Mouse (Mus musculus): ENCODE data around the gene Gtpbp8. TPM values are rescaled to one million over a fixed set of nuclear protein-coding genes. Genes with fewer than 3 reads are reported as not detected.
A peak's percentile ranks its signal among the peaks of the same experiment; 100 is the strongest.

The Gtpbp8 gene
- 37.8 and 40.2 TPM in 2 replicates for polyA plus RNA-seq (2015; fragmentation: Nextera tagmentation; extraction: Ambion mirVana)

GRCm38 (mm10) chr16:44745866-44746562 is at the start of gene Gtpbp8:
Gene Gtpbp8 (minus strand): TSS chr16:44746363.
- WGBS: under 1% methylated on average over 47 of the region's 47 CpGs
- Histone ChIP-seq H3K27ac (peak within 1 kb of the TSS; percentile 98), H3K36me3 (peaks cover 10% of the 10 kb centered on the region), H3K4me2 (peak within 1 kb of the TSS; percentile 82), H3K9me3 (no peaks in the 10 kb centered on the region), H3K27me3 (no peaks in the 10 kb centered on the region), H3K4me1 (replicated peaks) (peaks cover 16% of the 10 kb centered on the region), H3K4me3 (peak within 1 kb of the TSS; percentile 81), H3K9ac (peak within 1 kb of the TSS; percentile 91)
- ATAC-seq (ENCODE audit: low FRiP score): peak; percentile 98

GRCm38 (mm10) chr16:44794416-44794815 is 48.3 kb upstream of the Gtpbp8 start:
- Histone ChIP-seq H3K4me1 (replicated peaks) (no peaks in the 10 kb centered on the region), H3K4me2 (no peak overlapping the region), H3K4me3 (no peak overlapping the region), H3K27ac (no peak overlapping the region), H3K9me3 (no peaks in the 10 kb centered on the region), H3K27me3 (no peaks in the 10 kb centered on the region), H3K9ac (no peak overlapping the region), H3K36me3 (no peaks in the 10 kb centered on the region)
- no peak for ATAC-seq (ENCODE audit: low FRiP score)

- Histone ChIP-seq H3K9ac (no peak overlapping the region), H3K4me3 (no peak overlapping the region), H3K4me2 (no peak overlapping the region), H3K9me3 (no peaks in the 10 kb centered on the region), H3K27me3 (no peaks in the 10 kb centered on the region), H3K36me3 (no peaks in the 10 kb centered on the region), H3K27ac (no peak overlapping the region), H3K4me1 (replicated peaks) (no peaks in the 10 kb centered on the region)
- ATAC-seq (ENCODE audit: low FRiP score): no peak
- 81% methylated on average over 1 of the region's 1 CpGs for WGBS
These were observed 40.8 kb upstream of the Gtpbp8 start for GRCm38 (mm10) chr16:44786934-44787333.

- Histone ChIP-seq H3K27me3 (no peaks in the 10 kb centered on the region), H3K27ac (no peak overlapping the region), H3K9ac (no peak overlapping the region), H3K4me1 (replicated peaks) (no peaks in the 10 kb centered on the region), H3K36me3 (no peaks in the 10 kb centered on the region), H3K4me3 (no peak overlapping the region), H3K4me2 (no peak overlapping the region), H3K9me3 (no peaks in the 10 kb centered on the region)
- ATAC-seq (ENCODE audit: low FRiP score): no peak
- 64% methylated on average over 4 of the region's 4 CpGs for WGBS
These were observed 34.6 kb upstream of the Gtpbp8 start for GRCm38 (mm10) chr16:44780751-44781150.

- H3K4me1 ChIP-seq (replicated peaks): no peaks in the 10 kb centered on the region
- H3K9ac ChIP-seq: no peak overlapping the region
- H3K27ac ChIP-seq: no peak overlapping the region
- ATAC-seq (ENCODE audit: low FRiP score): no peak
- WGBS: 94% methylated on average over 5 of the region's 5 CpGs
- no peak overlapping the region for H3K4me2 ChIP-seq
- H3K36me3 ChIP-seq: no peaks in the 10 kb centered on the region
- H3K9me3 ChIP-seq: no peaks in the 10 kb centered on the region
- H3K27me3 ChIP-seq: no peaks in the 10 kb centered on the region
- no peak overlapping the region for H3K4me3 ChIP-seq
These were observed 33.3 kb upstream of the Gtpbp8 start for GRCm38 (mm10) chr16:44779494-44779893.

GRCm38 (mm10) chr16:44778538-44779147 is 32.5 kb upstream of the Gtpbp8 start:
- Histone ChIP-seq H3K9ac (no peak overlapping the region), H3K27me3 (no peaks in the 10 kb centered on the region)
- no peak for ATAC-seq (ENCODE audit: low FRiP score)

GRCm38 (mm10) chr16:44774201-44774600 is 28.0 kb upstream of the Gtpbp8 start:
- Histone ChIP-seq H3K36me3 (no peaks in the 10 kb centered on the region), H3K4me1 (replicated peaks) (no peaks in the 10 kb centered on the region), H3K4me2 (no peak overlapping the region), H3K27ac (no peak overlapping the region), H3K9ac (no peak overlapping the region), H3K4me3 (no peak overlapping the region), H3K9me3 (no peaks in the 10 kb centered on the region), H3K27me3 (no peaks in the 10 kb centered on the region)
- ATAC-seq (ENCODE audit: low FRiP score): no peak
- WGBS: 92% methylated on average over 6 of the region's 6 CpGs

More at GRCm38 (mm10) chr16:44778538-44779147, 32.5 kb upstream of the Gtpbp8 start:
- H3K4me1 ChIP-seq (replicated peaks): no peaks in the 10 kb centered on the region
- H3K4me2 ChIP-seq: no peak overlapping the region
- H3K27ac ChIP-seq: no peak overlapping the region
- H3K9me3 ChIP-seq: no peaks in the 10 kb centered on the region
- H3K4me3 ChIP-seq: no peak overlapping the region
- 88% methylated on average over 17 of the region's 17 CpGs for WGBS
- H3K36me3 ChIP-seq: no peaks in the 10 kb centered on the region

GRCm38 (mm10) chr16:44773673-44774072 is 27.5 kb upstream of the Gtpbp8 start:
- no peaks in the 10 kb centered on the region for H3K4me1 ChIP-seq (replicated peaks)
- H3K9me3 ChIP-seq: no peaks in the 10 kb centered on the region
- no peak overlapping the region for H3K4me3 ChIP-seq
- H3K27ac ChIP-seq: no peak overlapping the region
- ATAC-seq (ENCODE audit: low FRiP score): no peak
- H3K36me3 ChIP-seq: no peaks in the 10 kb centered on the region
- no peak overlapping the region for H3K4me2 ChIP-seq
- H3K27me3 ChIP-seq: no peaks in the 10 kb centered on the region
- 93% methylated on average over 3 of the region's 3 CpGs for WGBS
- H3K9ac ChIP-seq: no peak overlapping the region

GRCm38 (mm10) chr16:44772577-44772976 is 26.4 kb upstream of the Gtpbp8 start:
- no peak overlapping the region for H3K4me2 ChIP-seq
- no peaks in the 10 kb centered on the region for H3K4me1 ChIP-seq (replicated peaks)
- no peak for ATAC-seq (ENCODE audit: low FRiP score)
- no peaks in the 10 kb centered on the region for H3K9me3 ChIP-seq
- H3K4me3 ChIP-seq: no peak overlapping the region
- no peaks in the 10 kb centered on the region for H3K36me3 ChIP-seq
- no peak overlapping the region for H3K9ac ChIP-seq
- H3K27ac ChIP-seq: no peak overlapping the region
- WGBS: 83% methylated on average over 6 of the region's 6 CpGs
- H3K27me3 ChIP-seq: no peaks in the 10 kb centered on the region

- Histone ChIP-seq H3K27me3 (no peaks in the 10 kb centered on the region), H3K9ac (no peak overlapping the region), H3K9me3 (no peaks in the 10 kb centered on the region), H3K4me3 (no peak overlapping the region), H3K27ac (no peak overlapping the region), H3K36me3 (no peaks in the 10 kb centered on the region), H3K4me2 (no peak overlapping the region), H3K4me1 (replicated peaks) (no peaks in the 10 kb centered on the region)
- 49% methylated on average over 2 of the region's 2 CpGs for WGBS
- no peak; the same call in 1 of the 2 replicates for ATAC-seq (ENCODE audit: low FRiP score)
These were observed 21.8 kb upstream of the Gtpbp8 start for GRCm38 (mm10) chr16:44767967-44768366.

GRCm38 (mm10) chr16:44767506-44767905 is 21.3 kb upstream of the Gtpbp8 start:
- H3K9ac ChIP-seq: no peak overlapping the region
- H3K9me3 ChIP-seq: no peaks in the 10 kb centered on the region
- ATAC-seq (ENCODE audit: low FRiP score): no peak
- H3K27me3 ChIP-seq: no peaks in the 10 kb centered on the region
- H3K4me2 ChIP-seq: no peak overlapping the region
- no peaks in the 10 kb centered on the region for H3K36me3 ChIP-seq
- no peak overlapping the region for H3K27ac ChIP-seq
- no peaks in the 10 kb centered on the region for H3K4me1 ChIP-seq (replicated peaks)
- 93% methylated on average over 7 of the region's 7 CpGs for WGBS
- H3K4me3 ChIP-seq: no peak overlapping the region

GRCm38 (mm10) chr16:44766320-44766892 is 20.2 kb upstream of the Gtpbp8 start:
- H3K27ac ChIP-seq: no peak overlapping the region
- 93% methylated on average over 9 of the region's 9 CpGs for WGBS
- no peaks in the 10 kb centered on the region for H3K4me1 ChIP-seq (replicated peaks)
- no peak overlapping the region for H3K4me2 ChIP-seq
- H3K27me3 ChIP-seq: no peaks in the 10 kb centered on the region
- no peak overlapping the region for H3K4me3 ChIP-seq
- no peak overlapping the region for H3K9ac ChIP-seq
- ATAC-seq (ENCODE audit: low FRiP score): no peak
- no peaks in the 10 kb centered on the region for H3K36me3 ChIP-seq
- H3K9me3 ChIP-seq: no peaks in the 10 kb centered on the region

Data from hindbrain, embryonic 13.5 days (tissue).